Mouse (Mus musculus) ES-E14 (cell line): Measurements from ENCODE around the gene Slc9a6.

ENCODE experiments used
- CHD2 ChIP-seq: IDR thresholded peaks from 2 replicates; pipeline ENCODE4 v1.6.1; 2014; ENCODE audit warnings: mild to moderate bottlenecking, low read depth, low read length, inconsistent platforms
- HCFC1 ChIP-seq: IDR thresholded peaks from 2 replicates; pipeline ENCODE4 v1.6.1; 2012; ENCODE audit warnings: low read length, inconsistent platforms, borderline replicate concordance; ENCODE audit not compliant: insufficient read depth
- MAFK ChIP-seq: IDR thresholded peaks from 2 replicates; pipeline ENCODE4 v1.6.1; 2014; ENCODE audit warnings: mild to moderate bottlenecking, low read depth, low read length, inconsistent platforms; ENCODE audit not compliant: insufficient read depth

- TF ChIP-seq HCFC1 (no peak), CHD2 (no peak), MAFK (no peak)
Observed at GRCm38 (mm10) chrX:56610318-56610694, 749 bp downstream of the Slc9a6 start.
